Mouse (Mus musculus) liver, adult 2 months (tissue): ENCODE results near the gene Arih1.

Experiments
- CTCF ChIP-seq: fragments of 200-500 bp; IDR thresholded peaks from 2 replicates; pipeline ENCODE4 v1.5.1; 2011; ENCODE audit warnings: low read depth, low read length, control low read depth
- POLR2A ChIP-seq: fragments of 200-500 bp; IDR thresholded peaks from 2 replicates; pipeline ENCODE4 v1.6.1; 2011; ENCODE audit warnings: low read length, control low read depth; ENCODE audit not compliant: insufficient read depth; ENCODE audit errors: extremely low read depth

- TF ChIP-seq CTCF (no peak), POLR2A (no peak)
Observed at GRCm38 (mm10) chr9:59508146-59508545, 21.7 kb upstream of the Arih1 start.
